Mouse (Mus musculus) kidney, postnatal 0 days (tissue): ENCODE measurements around the gene Ssc5d. TPM values are rescaled to one million over a fixed set of nuclear protein-coding genes. Genes with fewer than 3 reads are reported as not detected.

Experiments
- ATAC-seq: fragments of 200-750 bp; cut with Nextera tagmentation; replicated peaks from 2 replicates; pipeline ENCODE4 v1.8.0; 2017; ENCODE audit warnings: low read depth, moderate number of reproducible peaks, moderate TSS enrichment, moderate library complexity; ENCODE audit not compliant: low FRiP score
- DNase-seq: peaks from one replicate; pipeline ENCODE4 v3.0.0-alpha.2; 2016; ENCODE audit warnings: low spot score
- H3K27ac ChIP-seq: fragments of 300-500 bp; sonication (generic); 2 replicates; pipeline ENCODE4 v1.5.1; 2014; ENCODE audit warnings: mild to moderate bottlenecking
- H3K27me3 ChIP-seq: fragments of 300-500 bp; sonication (generic); 2 replicates; pipeline ENCODE4 v1.6.1; 2014; ENCODE audit warnings: low read length, mixed read lengths; ENCODE audit not compliant: insufficient read depth
- H3K36me3 ChIP-seq: fragments of 300-500 bp; sonication (generic); 2 replicates; pipeline ENCODE4 v1.6.1; 2014; ENCODE audit warnings: low read length, mixed read lengths; ENCODE audit not compliant: insufficient read depth
- H3K4me1 ChIP-seq: fragments of 300-500 bp; sonication (generic); replicated peaks from 2 replicates; pipeline ENCODE4 v1.6.1; 2014; ENCODE audit warnings: antibody characterized with exemption, low read length, mixed read lengths; ENCODE audit not compliant: insufficient read depth
- H3K4me2 ChIP-seq: fragments of 300-500 bp; sonication (generic); 2 replicates; pipeline ENCODE4 v1.6.1; 2014; ENCODE audit warnings: mild to moderate bottlenecking, low read length, moderate library complexity, mixed read lengths
- H3K4me3 ChIP-seq: fragments of 300-500 bp; sonication (generic); replicated peaks from 2 replicates; pipeline ENCODE4 v1.5.1; 2014; ENCODE audit warnings: low read depth, low read length
- H3K9ac ChIP-seq: fragments of 300-500 bp; sonication (generic); 2 replicates; pipeline ENCODE4 v1.6.1; 2014; ENCODE audit warnings: low read depth, low read length
- H3K9me3 ChIP-seq: fragments of 300-500 bp; sonication (generic); replicated peaks from 2 replicates; pipeline ENCODE4 v1.6.1; 2016; ENCODE audit warnings: low read length, inconsistent platforms, mixed read lengths
- CTCF ChIP-seq: IDR thresholded peaks from 2 replicates; pipeline ENCODE4 v1.5.1; 2016; ENCODE audit warnings: antibody characterized with exemption, low read depth, mild to moderate bottlenecking, moderate library complexity
- WGBS: fragments of 180-500 bp; shearing (Covaris S2); extraction: QIAGEN DNeasy Blood & Tissue Kit; methylation state at CpG from one replicate; pipeline ENCODE4 v1.1.7; 2014; 5-methylcytosine and 5-hydroxymethylcytosine counted together
- polyA plus RNA-seq: library from polyadenylated mRNA; unstranded; fragments of >200 nt; fragmentation: Nextera tagmentation; extraction: Ambion mirVana; gene quantifications from 2 replicates; pipeline ENCODE4 v1.2.1, GENCODE M21; 2015

The Ssc5d gene
- polyA plus RNA-seq, 1 experiment from 2014 or later = 1.1 TPM

DNA sequence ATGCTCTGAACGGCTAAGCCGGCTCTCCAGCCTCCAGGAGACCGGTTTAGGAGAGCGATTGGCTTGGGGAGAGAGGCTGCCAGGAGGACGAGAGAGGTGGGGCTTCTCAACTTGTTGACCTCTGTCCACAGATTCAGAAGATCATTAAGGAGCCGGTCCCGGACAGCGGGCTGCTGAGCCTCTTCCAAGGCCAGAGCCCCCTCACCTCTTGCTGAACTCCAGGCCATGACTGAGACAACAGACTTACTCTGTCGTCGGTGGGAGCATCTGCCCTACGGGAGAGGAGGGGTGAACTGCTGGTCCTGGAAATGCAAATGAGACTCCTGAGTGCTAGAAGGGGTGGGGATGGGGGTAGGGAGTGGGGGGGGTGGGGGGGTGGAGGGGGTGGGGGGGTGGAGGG is 30.4 kb upstream of the Ssc5d start:
- DNase-seq = no peak
- H3K27me3 ChIP-seq = no peaks in the 10 kb centered on the region
- no peak overlapping the region for H3K4me3 ChIP-seq
- H3K4me2 ChIP-seq = no peak overlapping the region
- H3K9me3 ChIP-seq = no peaks in the 10 kb centered on the region
- peaks cover 8% of the 10 kb centered on the region for H3K4me1 ChIP-seq
- H3K27ac ChIP-seq = no peak overlapping the region
- no peak overlapping the region for H3K9ac ChIP-seq
- no peaks in the 10 kb centered on the region for H3K36me3 ChIP-seq
- no peak for ATAC-seq
- WGBS = 48% methylated on average over 11 of the region's 11 CpGs
- TF ChIP-seq CTCF = no peak

DNA sequence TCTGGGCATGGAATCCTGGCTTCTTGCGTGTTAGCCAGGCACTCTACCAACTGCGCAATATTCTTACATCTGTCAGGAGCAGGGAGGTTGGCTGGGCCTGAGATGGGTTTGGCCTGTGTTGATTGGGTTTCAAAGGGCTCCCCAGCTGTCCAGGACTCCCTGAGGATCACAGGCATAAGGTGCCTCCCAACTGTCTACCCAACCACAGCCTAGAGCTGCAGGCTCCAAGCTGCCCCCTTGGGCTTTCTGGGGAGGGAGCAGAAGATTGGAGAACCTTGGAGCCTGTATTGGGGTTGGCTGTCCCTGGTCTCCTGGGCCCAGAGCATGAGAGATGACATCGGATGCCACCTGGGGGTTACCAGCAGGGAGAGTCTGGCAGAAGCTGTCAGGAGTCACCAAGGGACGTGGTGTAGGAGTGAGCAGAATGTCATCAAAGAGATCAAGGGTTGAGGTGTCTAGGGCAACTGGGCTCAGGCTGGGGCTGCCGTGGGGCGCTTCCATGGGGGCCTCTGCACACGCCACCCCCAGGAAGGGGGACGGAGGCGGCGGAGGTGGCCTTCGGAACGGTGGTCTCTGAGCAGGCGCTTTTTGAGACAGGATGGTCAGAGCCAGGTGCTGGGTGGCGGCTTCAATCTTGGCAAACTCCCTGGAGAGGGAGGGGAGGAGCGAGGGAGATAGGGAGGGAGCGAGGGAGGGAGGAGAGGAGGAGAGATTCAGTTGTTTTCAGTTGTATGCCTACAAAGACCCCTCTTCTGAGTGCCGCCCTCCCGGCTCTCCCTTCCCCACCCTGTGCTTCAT is 26.5 kb upstream of the Ssc5d start:
- Histone ChIP-seq H3K4me1 (peaks cover 8% of the 10 kb centered on the region), H3K4me2 (peak overlapping the region; percentile 61), H3K27me3 (no peaks in the 10 kb centered on the region), H3K9me3 (no peaks in the 10 kb centered on the region), H3K4me3 (peak overlapping the region; percentile 24), H3K9ac (peak overlapping the region; percentile 44; the same call in 1 of the 2 replicates), H3K27ac (no peak overlapping the region), H3K36me3 (no peaks in the 10 kb centered on the region)
- no peak for TF ChIP-seq CTCF
- 17% methylated on average over 17 of the region's 18 CpGs for WGBS
- peak; percentile 28 for DNase-seq
- peak; percentile 48 for ATAC-seq

DNA sequence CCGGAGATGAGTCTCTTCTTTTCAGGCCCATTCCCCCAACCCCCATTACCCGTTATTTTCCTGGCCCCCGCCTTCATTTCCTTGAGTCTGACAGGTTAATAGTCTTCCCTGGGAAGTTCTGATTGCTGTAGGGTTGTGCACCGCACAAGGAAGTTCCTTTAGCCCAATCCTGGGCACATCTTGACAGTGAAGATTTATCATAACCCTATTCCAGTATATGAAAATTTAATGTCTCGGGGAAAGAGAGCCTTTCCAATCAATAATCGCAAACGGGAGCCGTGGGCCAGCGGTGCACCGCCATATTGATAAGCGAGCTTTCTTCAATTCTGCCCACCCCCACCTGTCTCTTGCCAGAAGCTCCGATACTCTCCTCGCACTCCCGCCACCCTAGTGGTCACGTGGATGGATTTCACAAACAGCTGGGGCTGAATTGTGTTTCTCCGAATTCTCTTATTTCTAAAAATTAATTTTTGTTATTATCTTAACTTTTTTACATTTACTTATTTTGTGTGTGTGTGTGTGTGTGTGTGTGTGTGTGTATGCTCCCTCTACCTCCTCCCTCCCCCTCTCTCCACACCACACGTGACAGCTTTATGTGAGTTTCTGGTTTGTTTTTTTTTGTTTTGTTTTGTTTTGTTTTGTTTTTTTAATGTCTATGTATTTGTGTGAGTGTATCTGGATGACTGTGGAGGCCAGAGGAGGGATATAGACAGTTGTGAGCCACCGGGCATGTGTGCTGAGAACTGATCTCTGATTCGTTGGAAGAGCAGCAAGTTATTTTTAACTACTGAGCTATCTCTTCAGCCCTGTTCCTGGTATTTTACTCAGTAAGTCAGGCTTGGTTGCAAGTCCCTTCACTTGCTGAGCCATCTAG is 25.7 kb upstream of the Ssc5d start:
- no peak; the same call in 1 of the 2 replicates for TF ChIP-seq CTCF
- H3K27ac ChIP-seq = no peak overlapping the region
- peak overlapping the region; percentile 61 for H3K4me2 ChIP-seq
- H3K4me3 ChIP-seq = peak overlapping the region; percentile 24
- no peaks in the 10 kb centered on the region for H3K36me3 ChIP-seq
- WGBS = 9% methylated on average over 19 of the region's 19 CpGs
- DNase-seq (peak; percentile 49), ATAC-seq (no peak)
- peaks cover 8% of the 10 kb centered on the region for H3K4me1 ChIP-seq
- H3K9ac ChIP-seq = peak overlapping the region; percentile 44; the same call in 1 of the 2 replicates
- H3K9me3 ChIP-seq = no peaks in the 10 kb centered on the region
- H3K27me3 ChIP-seq = no peaks in the 10 kb centered on the region

DNA sequence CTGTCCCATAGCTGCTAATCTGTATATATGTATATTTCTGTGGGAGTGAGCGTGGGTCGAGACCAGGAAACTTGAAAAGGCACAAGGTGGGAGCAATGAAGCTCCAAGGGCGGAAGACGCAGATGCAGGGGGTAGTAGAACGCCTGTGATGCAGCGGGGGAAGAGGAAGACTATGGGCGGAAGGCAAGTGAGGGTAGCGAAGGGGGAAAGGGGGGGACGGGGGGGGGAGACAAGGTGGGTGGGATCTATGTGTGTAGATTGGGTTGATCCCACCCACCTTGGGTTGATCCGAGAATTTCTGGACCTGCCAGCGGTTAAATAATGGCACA is 25.1 kb upstream of the Ssc5d start:
- peaks cover 8% of the 10 kb centered on the region for H3K4me1 ChIP-seq
- TF ChIP-seq CTCF = no peak
- no peaks in the 10 kb centered on the region for H3K27me3 ChIP-seq
- H3K27ac ChIP-seq = no peak overlapping the region
- ATAC-seq (no peak), DNase-seq (no peak)
- no peak overlapping the region for H3K9ac ChIP-seq
- no peaks in the 10 kb centered on the region for H3K9me3 ChIP-seq
- H3K36me3 ChIP-seq = no peaks in the 10 kb centered on the region
- H3K4me3 ChIP-seq = 0 out of 2 replicates have a peak overlapping the region, but pooled peaks have one; percentile 24
- peak overlapping the region; percentile 61 for H3K4me2 ChIP-seq
- 32% methylated on average over 11 of the region's 11 CpGs for WGBS

DNA sequence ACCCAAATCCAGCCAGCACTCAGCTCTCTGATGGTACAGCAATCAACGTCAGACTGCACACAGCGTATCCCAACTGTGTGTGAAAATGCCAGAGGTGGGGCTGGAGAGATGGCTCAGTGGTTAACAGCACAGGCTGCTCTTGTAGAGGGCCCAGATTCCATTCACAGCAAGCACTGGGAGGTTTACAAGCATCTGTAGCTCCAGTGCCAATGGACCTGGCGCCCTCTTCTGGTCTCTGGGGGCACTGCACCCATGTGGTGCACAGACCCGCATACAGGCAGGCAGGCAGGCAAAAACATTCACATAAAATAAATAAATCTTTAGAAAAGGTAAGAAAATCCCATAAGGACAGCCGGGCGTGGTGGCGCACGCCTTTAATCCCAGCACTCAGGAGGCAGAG is 24.4 kb upstream of the Ssc5d start:
- H3K27ac ChIP-seq = no peak overlapping the region
- H3K36me3 ChIP-seq = no peaks in the 10 kb centered on the region
- no peak overlapping the region for H3K9ac ChIP-seq
- H3K4me1 ChIP-seq = peaks cover 8% of the 10 kb centered on the region
- H3K4me2 ChIP-seq = no peak overlapping the region
- ATAC-seq = no peak
- 58% methylated on average over 8 of the region's 8 CpGs for WGBS
- TF ChIP-seq CTCF = peak; percentile 60
- no peak overlapping the region for H3K4me3 ChIP-seq
- DNase-seq = peak; percentile 40
- no peaks in the 10 kb centered on the region for H3K9me3 ChIP-seq
- H3K27me3 ChIP-seq = no peaks in the 10 kb centered on the region

DNA sequence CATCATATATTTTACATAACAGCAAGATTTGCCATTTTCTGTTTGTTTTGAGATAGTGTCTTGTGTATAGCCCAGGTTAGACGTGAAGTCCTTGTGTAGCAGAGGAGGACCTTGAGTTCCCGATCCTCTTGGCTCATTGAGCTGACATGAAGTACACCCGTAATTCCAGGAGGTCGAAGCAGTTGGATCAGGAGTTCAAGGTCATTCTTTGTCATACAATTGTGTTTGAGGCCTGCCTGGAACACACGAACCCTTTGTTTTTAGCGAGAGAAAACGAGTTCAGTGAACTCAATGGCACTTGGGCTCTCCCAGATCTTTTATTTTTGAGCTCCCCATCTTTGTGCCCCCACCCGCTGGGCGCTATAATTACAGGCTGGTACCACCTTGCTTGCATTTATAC is 23.2 kb upstream of the Ssc5d start:
- no peaks in the 10 kb centered on the region for H3K9me3 ChIP-seq
- WGBS = 82% methylated on average over 9 of the region's 9 CpGs
- H3K4me3 ChIP-seq = no peak overlapping the region
- H3K27ac ChIP-seq = no peak overlapping the region
- ATAC-seq (no peak), DNase-seq (no peak)
- TF ChIP-seq CTCF = no peak
- H3K9ac ChIP-seq = no peak overlapping the region
- H3K4me1 ChIP-seq = peaks cover 8% of the 10 kb centered on the region
- H3K4me2 ChIP-seq = no peak overlapping the region
- no peaks in the 10 kb centered on the region for H3K36me3 ChIP-seq
- H3K27me3 ChIP-seq = no peaks in the 10 kb centered on the region
